Mouse (Mus musculus): ENCODE results near the gene Acnat2. TPM values are rescaled to one million over a fixed set of nuclear protein-coding genes. Genes with fewer than 3 reads are reported as not detected.
"Not testable (repeated sequence)": the region's sequence is repeated elsewhere in the genome, so short reads cannot be mapped to it uniquely, and the experiment has no call there.

The Acnat2 gene
- not detected in 2 replicates for polyA plus RNA-seq (2015; fragmentation: Nextera tagmentation; extraction: Ambion mirVana)

GRCm38 (mm10) chr4:49407957-49408356, at the start of gene Acnat2:
Gene Acnat2, minus strand, starts transcription at chr4:49408151.
- H3K27me3 ChIP-seq (replicated peaks); H3K36me3 ChIP-seq; H3K9me3 ChIP-seq (replicated peaks); H3K9ac ChIP-seq (replicated peaks); H3K27ac ChIP-seq (replicated peaks); ATAC-seq (ENCODE audit: low FRiP score); H3K4me1 ChIP-seq; H3K4me2 ChIP-seq; H3K4me3 ChIP-seq (replicated peaks): not testable (repeated sequence)
- 91% methylated on average over 5 of the region's 5 CpGs for whole genome bisulfite sequencing

GRCm38 (mm10) chr4:49456171-49456570, 48.2 kb upstream of the Acnat2 start:
- H3K27me3 ChIP-seq (replicated peaks), result no peaks in the 10 kb centered on the region
- H3K9ac ChIP-seq (replicated peaks), result no peak overlapping the region
- no peaks in the 10 kb centered on the region for H3K9me3 ChIP-seq (replicated peaks)
- no peak overlapping the region for H3K4me3 ChIP-seq (replicated peaks)
- H3K4me2 ChIP-seq, result no peak overlapping the region
- 81% methylated on average over 2 of the region's 2 CpGs for WGBS
- H3K4me1 ChIP-seq, result no peaks in the 10 kb centered on the region
- ATAC-seq (ENCODE audit: low FRiP score), result no peak
- H3K27ac ChIP-seq (replicated peaks), result no peak overlapping the region
- H3K36me3 ChIP-seq, result no peaks in the 10 kb centered on the region

- Histone ChIP-seq H3K36me3 (no peaks in the 10 kb centered on the region), H3K9me3 (replicated peaks) (no peaks in the 10 kb centered on the region), H3K9ac (replicated peaks) (no peak overlapping the region)
Measured at GRCm38 (mm10) chr4:49451848-49452551, 44.0 kb upstream of the Acnat2 start.

GRCm38 (mm10) chr4:49451133-49451847, 43.3 kb upstream of the Acnat2 start:
- H3K4me3 ChIP-seq (replicated peaks); H3K9me3 ChIP-seq (replicated peaks); H3K27ac ChIP-seq (replicated peaks); H3K27me3 ChIP-seq (replicated peaks); ATAC-seq (ENCODE audit: low FRiP score); H3K9ac ChIP-seq (replicated peaks); H3K4me2 ChIP-seq; H3K4me1 ChIP-seq; H3K36me3 ChIP-seq: not testable (repeated sequence)
- WGBS, result 79% methylated on average over 1 of the region's 1 CpGs

More at GRCm38 (mm10) chr4:49451848-49452551, 44.0 kb upstream of the Acnat2 start:
- Histone ChIP-seq H3K4me1 (no peaks in the 10 kb centered on the region), H3K4me2 (no peak overlapping the region), H3K4me3 (replicated peaks) (no peak overlapping the region), H3K27me3 (replicated peaks) (no peaks in the 10 kb centered on the region), H3K27ac (replicated peaks) (no peak overlapping the region)
- no peak for ATAC-seq (ENCODE audit: low FRiP score)
- 77% methylated on average over 1 of the region's 1 CpGs for WGBS

- not testable (repeated sequence) for H3K27ac ChIP-seq (replicated peaks); H3K9ac ChIP-seq (replicated peaks); H3K4me3 ChIP-seq (replicated peaks); H3K9me3 ChIP-seq (replicated peaks); H3K4me2 ChIP-seq; ATAC-seq (ENCODE audit: low FRiP score); H3K4me1 ChIP-seq; H3K36me3 ChIP-seq; H3K27me3 ChIP-seq (replicated peaks)
- 96% methylated on average over 3 of the region's 3 CpGs for WGBS
Measured at GRCm38 (mm10) chr4:49436968-49437367, 29.0 kb upstream of the Acnat2 start.

- WGBS, result 86% methylated on average over 2 of the region's 2 CpGs
- ATAC-seq (ENCODE audit: low FRiP score); H3K4me3 ChIP-seq (replicated peaks); H3K9ac ChIP-seq (replicated peaks); H3K27me3 ChIP-seq (replicated peaks); H3K36me3 ChIP-seq; H3K4me1 ChIP-seq; H3K4me2 ChIP-seq; H3K9me3 ChIP-seq (replicated peaks); H3K27ac ChIP-seq (replicated peaks): not testable (repeated sequence)
Measured at GRCm38 (mm10) chr4:49410151-49410550, 2.2 kb upstream of the Acnat2 start.

DNA sequence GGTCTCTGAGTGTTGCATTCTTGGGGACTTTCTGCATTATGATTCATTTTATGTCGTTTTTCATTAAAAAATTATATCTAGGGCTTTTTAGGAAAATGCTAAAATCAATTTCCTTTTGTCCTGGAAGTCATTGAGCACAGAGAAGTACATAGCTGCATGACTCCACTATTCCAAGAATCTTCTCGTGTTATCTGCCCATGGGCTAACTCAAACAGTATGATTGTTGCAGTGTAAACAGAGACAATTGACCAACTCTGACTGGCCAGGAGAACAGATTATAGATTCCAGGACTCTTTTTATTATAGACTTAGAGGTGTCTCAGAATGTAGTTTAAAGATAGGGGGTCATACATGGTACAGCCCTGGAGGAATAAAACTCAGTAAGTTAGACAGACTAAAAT, 21.1 kb downstream of the Acnat2 start:
- 64% methylated on average over 2 of the region's 2 CpGs for WGBS
- no peaks in the 10 kb centered on the region for H3K9me3 ChIP-seq (replicated peaks)
- no peak overlapping the region for H3K27ac ChIP-seq (replicated peaks)
- H3K27me3 ChIP-seq (replicated peaks), result no peaks in the 10 kb centered on the region
- no peaks in the 10 kb centered on the region for H3K4me1 ChIP-seq
- no peak for ATAC-seq (ENCODE audit: low FRiP score)
- no peaks in the 10 kb centered on the region for H3K36me3 ChIP-seq
- no peak overlapping the region for H3K4me2 ChIP-seq
- H3K4me3 ChIP-seq (replicated peaks), result no peak overlapping the region
- no peak overlapping the region for H3K9ac ChIP-seq (replicated peaks)

- H3K27me3 ChIP-seq (replicated peaks); H3K4me2 ChIP-seq; H3K4me3 ChIP-seq (replicated peaks); ATAC-seq (ENCODE audit: low FRiP score); H3K9me3 ChIP-seq (replicated peaks); H3K27ac ChIP-seq (replicated peaks); H3K9ac ChIP-seq (replicated peaks); H3K36me3 ChIP-seq; H3K4me1 ChIP-seq: not testable (repeated sequence)
- whole genome bisulfite sequencing, result 87% methylated on average over 2 of the region's 2 CpGs
Measured at GRCm38 (mm10) chr4:49383576-49384318, 24.2 kb downstream of the Acnat2 start.

GRCm38 (mm10) chr4:49368046-49368445, 39.9 kb downstream of the Acnat2 start:
- peaks cover 12% of the 10 kb centered on the region; the same call in 1 of the 2 replicates for H3K9me3 ChIP-seq (replicated peaks)
- H3K27me3 ChIP-seq (replicated peaks); H3K4me1 ChIP-seq; H3K27ac ChIP-seq (replicated peaks); H3K36me3 ChIP-seq; ATAC-seq (ENCODE audit: low FRiP score); H3K9ac ChIP-seq (replicated peaks); H3K4me3 ChIP-seq (replicated peaks); H3K4me2 ChIP-seq: not testable (repeated sequence)
- 91% methylated on average over 3 of the region's 3 CpGs for WGBS

- Histone ChIP-seq H3K4me3 (replicated peaks) (no peak overlapping the region), H3K4me1 (no peaks in the 10 kb centered on the region), H3K36me3 (no peaks in the 10 kb centered on the region), H3K9ac (replicated peaks) (no peak overlapping the region), H3K4me2 (no peak overlapping the region), H3K27ac (replicated peaks) (no peak overlapping the region), H3K27me3 (replicated peaks) (no peaks in the 10 kb centered on the region), H3K9me3 (replicated peaks) (no peaks in the 10 kb centered on the region)
- no peak for ATAC-seq (ENCODE audit: low FRiP score)
- WGBS, result 80% methylated on average over 2 of the region's 2 CpGs
Measured at GRCm38 (mm10) chr4:49357097-49357496, 50.9 kb downstream of the Acnat2 start.

DNA sequence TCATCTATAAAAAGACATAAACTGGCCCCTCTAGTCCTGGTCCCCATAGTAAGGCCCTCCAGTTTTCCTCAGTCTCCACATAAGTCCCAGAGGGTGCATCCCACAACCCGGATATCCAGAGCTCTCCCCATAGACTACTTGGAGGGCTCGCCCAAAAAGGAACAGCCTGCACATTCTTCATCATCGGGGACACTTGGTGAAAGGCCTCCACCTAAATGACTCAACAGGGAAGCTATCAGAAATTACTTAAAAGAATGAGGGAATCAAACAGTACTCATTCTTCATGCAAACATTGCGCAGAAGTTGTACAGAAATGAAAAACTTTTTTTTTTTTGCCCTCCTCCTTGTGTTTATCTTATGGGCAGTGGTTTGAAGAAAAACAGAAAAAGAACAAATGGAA, 57.5 kb downstream of the Acnat2 start:
- ATAC-seq (ENCODE audit: low FRiP score), result no peak
- WGBS, result 90% methylated on average over 4 of the region's 4 CpGs
- H3K4me2 ChIP-seq, result no peak overlapping the region

GRCm38 (mm10) chr4:49348677-49349076, 59.3 kb downstream of the Acnat2 start:
- 57% methylated on average over 2 of the region's 2 CpGs for WGBS
- Histone ChIP-seq H3K9me3 (replicated peaks) (no peaks in the 10 kb centered on the region), H3K4me3 (replicated peaks) (no peak overlapping the region), H3K36me3 (no peaks in the 10 kb centered on the region), H3K27ac (replicated peaks) (no peak overlapping the region), H3K9ac (replicated peaks) (no peak overlapping the region), H3K4me2 (no peak overlapping the region), H3K27me3 (replicated peaks) (no peaks in the 10 kb centered on the region), H3K4me1 (no peaks in the 10 kb centered on the region)
- ATAC-seq (ENCODE audit: low FRiP score), result no peak

More for the DNA sequence above, 57.5 kb downstream of the Acnat2 start:
- Histone ChIP-seq H3K4me1 (no peaks in the 10 kb centered on the region), H3K9me3 (replicated peaks) (no peaks in the 10 kb centered on the region), H3K9ac (replicated peaks) (no peak overlapping the region), H3K4me3 (replicated peaks) (no peak overlapping the region), H3K36me3 (no peaks in the 10 kb centered on the region), H3K27me3 (replicated peaks) (no peaks in the 10 kb centered on the region), H3K27ac (replicated peaks) (no peak overlapping the region)

Data from neural tube, embryonic 15.5 days (tissue).